Mouse (Mus musculus) stomach, embryonic 14.5 days (tissue): ENCODE measurements around the gene 1700001C02Rik. TPM values are rescaled to one million over a fixed set of nuclear protein-coding genes. Genes with fewer than 3 reads are reported as not detected.

Experiments used
- ATAC-seq: fragments of 200-750 bp; cut with Nextera tagmentation; 2 replicates; pipeline ENCODE4 v1.8.0; 2017; ENCODE audit warnings: low read depth, moderate TSS enrichment; ENCODE audit not compliant: insufficient number of reproducible peaks, insufficient read depth, low FRiP score
- H3K27ac ChIP-seq: fragments of 300-500 bp; sonication (generic); 2 replicates; pipeline ENCODE4 v1.5.1; 2014; ENCODE audit warnings: mild to moderate bottlenecking, low read length, moderate library complexity, mixed read lengths
- H3K27me3 ChIP-seq: fragments of 300-500 bp; sonication (generic); 2 replicates; pipeline ENCODE4 v1.6.1; 2014; ENCODE audit warnings: low read length, control low read depth, mixed read lengths; ENCODE audit not compliant: control insufficient read depth, insufficient read depth
- H3K36me3 ChIP-seq: fragments of 300-500 bp; sonication (generic); 2 replicates; pipeline ENCODE4 v1.6.1; 2014; ENCODE audit warnings: mild to moderate bottlenecking, control low read depth, low read length, moderate library complexity, mixed read lengths; ENCODE audit not compliant: control insufficient read depth, insufficient read depth
- H3K4me1 ChIP-seq: fragments of 300-500 bp; sonication (generic); 2 replicates; pipeline ENCODE4 v1.6.1; 2014; ENCODE audit warnings: low read length, control low read depth, mixed read lengths; ENCODE audit not compliant: control insufficient read depth, insufficient read depth
- H3K4me2 ChIP-seq: fragments of 300-500 bp; sonication (generic); replicated peaks from 2 replicates; pipeline ENCODE4 v1.6.1; 2014; ENCODE audit warnings: low read depth, low read length, control low read depth
- H3K4me3 ChIP-seq: fragments of 300-500 bp; sonication (generic); 2 replicates; pipeline ENCODE4 v1.5.1; 2014; ENCODE audit warnings: low read depth, low read length, control low read depth
- H3K9ac ChIP-seq: fragments of 300-500 bp; sonication (generic); replicated peaks from 2 replicates; pipeline ENCODE4 v1.6.1; 2014; ENCODE audit warnings: low read depth, mild to moderate bottlenecking, control low read depth, low read length, moderate library complexity, mixed read lengths
- H3K9me3 ChIP-seq: fragments of 300-500 bp; sonication (generic); 2 replicates; pipeline ENCODE4 v1.6.1; 2016; ENCODE audit warnings: low read depth, low read length, control low read depth; ENCODE audit not compliant: control insufficient read depth
- WGBS: fragments of 180-500 bp; shearing (Covaris S2); extraction: QIAGEN DNeasy Blood & Tissue Kit; methylation state at CpG from one replicate; pipeline ENCODE4 v1.1.7; 2014; 5-methylcytosine and 5-hydroxymethylcytosine counted together
- polyA plus RNA-seq: library from polyadenylated mRNA; unstranded; fragments of >200 nt; fragmentation: Nextera tagmentation; extraction: Ambion mirVana; gene quantifications from 2 replicates; pipeline ENCODE4 v1.2.1, GENCODE M21; 2014

The 1700001C02Rik gene
- polyA plus RNA-seq, 1 experiment from 2014 or later, result not detected

DNA sequence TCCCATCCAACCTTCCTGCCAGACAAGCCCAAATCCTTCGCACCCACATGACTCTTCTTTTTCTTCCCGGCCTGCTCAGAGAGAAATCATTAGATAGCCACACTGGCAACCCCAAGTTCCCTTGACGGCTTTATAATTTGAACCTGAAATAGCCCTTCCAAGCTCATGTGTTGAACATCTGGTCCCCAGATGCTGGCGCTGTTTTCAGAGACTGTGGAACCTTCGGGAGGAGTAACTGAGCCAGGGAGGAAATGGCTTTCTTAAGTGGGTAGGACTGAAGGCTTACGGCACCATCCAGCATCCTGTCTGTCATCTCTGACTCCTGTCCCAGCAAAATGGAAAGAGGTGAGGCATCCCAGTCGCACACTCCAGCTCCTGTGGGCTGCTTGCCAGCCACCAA lies 31.5 kb downstream of the 1700001C02Rik start:
- Histone ChIP-seq H3K36me3 (no peaks in the 10 kb centered on the region), H3K4me1 (no peaks in the 10 kb centered on the region), H3K27ac (no peak overlapping the region), H3K27me3 (no peaks in the 10 kb centered on the region), H3K4me2 (no peak overlapping the region), H3K9me3 (no peaks in the 10 kb centered on the region), H3K9ac (no peak overlapping the region), H3K4me3 (no peak overlapping the region)
- no peak for ATAC-seq
- 65% methylated on average over 7 of the region's 7 CpGs for WGBS

DNA sequence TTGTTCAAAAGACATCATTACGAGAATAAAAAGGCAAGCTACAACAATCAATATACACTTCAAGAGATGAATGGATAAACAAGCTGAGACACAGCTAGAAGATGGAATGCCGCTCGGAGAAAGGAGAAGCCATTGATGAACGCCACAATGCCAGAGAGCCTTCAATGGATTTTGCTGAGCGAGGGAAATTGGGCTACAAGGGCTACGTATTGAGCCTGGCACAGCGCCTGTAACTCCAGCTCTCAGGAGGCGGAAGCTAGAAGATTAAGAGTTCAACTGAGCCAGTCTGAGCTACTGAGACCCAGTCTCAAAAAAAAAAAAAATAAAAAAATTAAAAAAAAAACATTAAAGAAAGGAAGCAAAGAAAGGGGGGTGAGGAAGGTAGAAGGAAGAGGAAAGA lies 47.3 kb downstream of the 1700001C02Rik start:
- Histone ChIP-seq H3K9me3 (no peaks in the 10 kb centered on the region), H3K36me3 (no peaks in the 10 kb centered on the region), H3K27ac (no peak overlapping the region), H3K4me1 (peaks cover 12% of the 10 kb centered on the region; the same call in 1 of the 2 replicates), H3K4me3 (no peak overlapping the region), H3K27me3 (no peaks in the 10 kb centered on the region), H3K9ac (no peak overlapping the region), H3K4me2 (no peak overlapping the region)
- ATAC-seq, result no peak
- WGBS, result 83% methylated on average over 8 of the region's 8 CpGs

DNA sequence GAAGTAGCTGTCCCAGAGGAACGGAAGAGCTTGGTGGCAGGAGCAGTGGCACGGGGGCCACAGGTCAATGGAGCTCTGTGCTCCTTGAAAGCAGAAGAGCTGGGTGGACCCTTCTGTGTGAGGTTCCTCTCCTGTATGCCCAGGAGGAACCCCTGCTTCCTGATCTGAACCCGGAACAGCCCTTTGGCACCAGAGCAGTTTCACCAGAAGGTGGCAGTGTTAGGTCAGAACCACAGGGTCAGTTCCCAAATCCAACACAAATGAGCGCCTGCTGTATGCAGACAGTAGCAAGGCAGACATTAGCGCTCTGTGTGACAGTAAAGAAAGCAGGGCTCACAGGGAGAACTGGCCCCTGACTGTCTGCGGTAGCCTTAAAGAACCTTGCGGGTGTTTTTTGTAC lies 50.5 kb downstream of the 1700001C02Rik start:
- Histone ChIP-seq H3K9me3 (no peaks in the 10 kb centered on the region), H3K36me3 (no peaks in the 10 kb centered on the region), H3K27ac (no peak overlapping the region), H3K4me3 (no peak overlapping the region), H3K9ac (no peak overlapping the region), H3K4me2 (no peak overlapping the region), H3K27me3 (no peaks in the 10 kb centered on the region), H3K4me1 (peaks cover 25% of the 10 kb centered on the region)
- no peak for ATAC-seq
- WGBS, result 61% methylated on average over 7 of the region's 7 CpGs

DNA sequence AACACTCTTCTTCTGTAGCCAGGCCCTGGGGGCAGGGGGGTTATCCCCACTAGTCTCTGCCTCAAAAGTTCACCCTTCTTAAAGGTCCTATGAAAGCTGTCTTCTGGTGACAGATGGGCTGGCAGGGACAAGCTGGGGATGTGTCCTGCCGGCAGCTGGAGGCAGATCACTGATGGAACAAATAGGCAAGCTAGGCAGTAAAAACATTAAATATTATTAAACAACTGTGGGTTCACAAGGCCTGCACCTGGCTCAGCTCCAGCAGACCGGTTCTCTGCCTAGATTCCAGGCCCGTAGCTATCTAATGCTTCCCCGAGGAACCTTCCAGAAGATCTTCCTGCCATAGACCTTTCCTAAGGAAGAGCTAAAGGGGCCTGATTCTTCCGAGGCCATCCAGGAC lies 52.3 kb downstream of the 1700001C02Rik start:
- no peak overlapping the region for H3K9ac ChIP-seq
- H3K4me2 ChIP-seq, result no peak overlapping the region
- peak overlapping the region; percentile 72; the same call in 1 of the 2 replicates for H3K27ac ChIP-seq
- peaks cover 25% of the 10 kb centered on the region for H3K4me1 ChIP-seq
- ATAC-seq, result no peak
- no peak overlapping the region for H3K4me3 ChIP-seq
- no peaks in the 10 kb centered on the region for H3K9me3 ChIP-seq
- 33% methylated on average over 5 of the region's 5 CpGs for WGBS
- H3K36me3 ChIP-seq, result no peaks in the 10 kb centered on the region
- no peaks in the 10 kb centered on the region for H3K27me3 ChIP-seq

DNA sequence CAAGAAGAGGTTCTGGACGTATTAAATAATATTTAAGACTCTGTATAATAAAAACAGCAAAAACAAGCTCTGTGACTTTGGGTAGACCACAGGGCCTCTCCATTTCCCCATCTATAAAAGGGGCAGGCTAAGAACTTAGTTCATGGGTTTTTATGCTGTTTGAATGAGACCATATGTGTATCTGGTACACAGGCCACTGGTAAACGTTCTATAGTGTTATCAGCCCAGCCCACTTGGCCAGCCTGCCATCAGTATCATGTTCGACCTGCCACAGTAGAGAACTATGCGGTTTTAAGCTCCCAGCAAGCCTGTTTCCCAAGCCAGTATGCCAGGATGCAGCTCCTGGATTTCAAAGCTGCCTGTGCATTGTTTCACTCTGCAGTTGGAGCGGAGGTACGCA lies 52.7 kb downstream of the 1700001C02Rik start:
- no peaks in the 10 kb centered on the region for H3K27me3 ChIP-seq
- peaks cover 25% of the 10 kb centered on the region for H3K4me1 ChIP-seq
- no peak overlapping the region for H3K4me2 ChIP-seq
- H3K27ac ChIP-seq, result peak overlapping the region; percentile 72; the same call in 1 of the 2 replicates
- H3K4me3 ChIP-seq, result no peak overlapping the region
- WGBS, result 61% methylated on average over 6 of the region's 6 CpGs
- H3K36me3 ChIP-seq, result no peaks in the 10 kb centered on the region
- no peak for ATAC-seq
- H3K9ac ChIP-seq, result no peak overlapping the region
- no peaks in the 10 kb centered on the region for H3K9me3 ChIP-seq

DNA sequence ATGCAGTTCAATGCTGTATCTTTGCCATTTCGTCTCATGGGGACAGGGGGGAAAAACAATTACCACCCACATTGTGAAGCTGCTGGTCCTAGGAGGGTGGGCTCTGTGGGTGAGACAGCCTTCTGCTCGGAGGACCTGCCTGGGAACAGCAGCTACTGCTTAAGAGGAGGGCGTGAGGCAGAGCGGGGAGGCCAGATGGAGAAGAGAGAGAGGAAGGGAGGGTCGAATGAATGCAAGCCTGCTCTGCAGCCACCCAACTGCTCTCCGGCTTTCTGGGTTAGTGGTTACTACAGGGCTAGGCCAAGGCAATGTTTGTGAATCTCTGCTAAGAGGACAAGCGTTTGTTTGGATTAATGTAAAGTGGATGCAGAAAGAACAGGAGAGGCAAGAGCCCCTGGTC lies 53.6 kb downstream of the 1700001C02Rik start:
- Histone ChIP-seq H3K27me3 (no peaks in the 10 kb centered on the region), H3K9ac (no peak overlapping the region), H3K27ac (peak overlapping the region; percentile 72), H3K36me3 (no peaks in the 10 kb centered on the region), H3K9me3 (no peaks in the 10 kb centered on the region), H3K4me3 (no peak overlapping the region), H3K4me1 (peaks cover 25% of the 10 kb centered on the region), H3K4me2 (no peak overlapping the region)
- ATAC-seq, result peak; percentile 60; the same call in 1 of the 2 replicates
- WGBS, result 29% methylated on average over 7 of the region's 7 CpGs

DNA sequence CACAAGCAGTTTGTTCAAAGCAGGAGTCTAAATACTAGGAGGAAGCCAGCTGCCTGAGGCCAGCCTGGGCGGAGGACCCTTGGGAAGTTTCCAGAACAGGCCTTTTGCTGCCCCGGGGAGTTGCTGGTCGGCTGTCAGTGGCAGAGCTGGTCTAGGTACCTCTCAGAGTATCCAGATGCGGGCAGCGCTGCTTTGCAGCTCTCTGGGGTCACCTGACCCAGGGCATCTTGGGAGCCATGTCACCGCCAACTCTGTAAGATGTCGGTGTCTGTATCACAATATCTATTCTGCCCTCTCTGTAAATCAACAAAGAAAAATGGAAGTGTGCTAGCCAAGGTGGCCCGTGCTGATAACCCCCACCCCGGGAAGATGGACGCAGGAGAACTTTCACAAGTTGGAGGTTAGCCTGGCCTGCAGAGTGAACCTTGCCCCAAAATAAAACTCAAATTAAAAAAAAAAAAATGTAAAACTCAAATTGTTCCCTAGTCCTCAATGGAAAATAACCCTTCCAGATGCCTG lies 54.4 kb downstream of the 1700001C02Rik start:
- no peak for ATAC-seq
- no peak overlapping the region for H3K4me3 ChIP-seq
- 65% methylated on average over 10 of the region's 10 CpGs for WGBS
- H3K27me3 ChIP-seq, result no peaks in the 10 kb centered on the region
- no peak overlapping the region for H3K9ac ChIP-seq
- no peak overlapping the region for H3K4me2 ChIP-seq
- peaks cover 25% of the 10 kb centered on the region for H3K4me1 ChIP-seq
- no peaks in the 10 kb centered on the region for H3K36me3 ChIP-seq
- peak overlapping the region; percentile 72; the same call in 1 of the 2 replicates for H3K27ac ChIP-seq
- H3K9me3 ChIP-seq, result no peaks in the 10 kb centered on the region

DNA sequence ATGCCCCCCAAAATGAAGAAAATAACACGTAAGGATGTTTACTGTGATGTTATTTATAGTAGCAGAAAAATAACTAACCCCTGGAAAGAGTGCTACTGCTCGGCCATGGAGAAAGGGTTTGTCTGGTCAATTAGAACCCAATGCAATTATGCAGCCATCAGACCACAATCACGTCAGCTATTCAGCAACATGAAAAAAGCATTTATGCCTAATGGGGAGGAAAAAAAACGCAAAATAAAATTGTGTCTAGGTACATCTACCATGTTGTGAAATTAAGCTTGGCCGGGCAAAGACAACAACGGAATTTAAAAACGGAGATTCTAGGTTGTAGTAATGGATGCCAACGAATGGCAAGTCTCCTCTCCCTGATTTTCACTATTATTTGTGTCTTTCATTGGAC lies 56.6 kb downstream of the 1700001C02Rik start:
- H3K4me3 ChIP-seq, result no peak overlapping the region
- 91% methylated on average over 8 of the region's 8 CpGs for WGBS
- H3K36me3 ChIP-seq, result no peaks in the 10 kb centered on the region
- ATAC-seq, result no peak
- H3K27ac ChIP-seq, result no peak overlapping the region
- H3K4me1 ChIP-seq, result peaks cover 38% of the 10 kb centered on the region
- no peak overlapping the region for H3K4me2 ChIP-seq
- no peak overlapping the region for H3K9ac ChIP-seq
- H3K9me3 ChIP-seq, result no peaks in the 10 kb centered on the region
- no peaks in the 10 kb centered on the region for H3K27me3 ChIP-seq

DNA sequence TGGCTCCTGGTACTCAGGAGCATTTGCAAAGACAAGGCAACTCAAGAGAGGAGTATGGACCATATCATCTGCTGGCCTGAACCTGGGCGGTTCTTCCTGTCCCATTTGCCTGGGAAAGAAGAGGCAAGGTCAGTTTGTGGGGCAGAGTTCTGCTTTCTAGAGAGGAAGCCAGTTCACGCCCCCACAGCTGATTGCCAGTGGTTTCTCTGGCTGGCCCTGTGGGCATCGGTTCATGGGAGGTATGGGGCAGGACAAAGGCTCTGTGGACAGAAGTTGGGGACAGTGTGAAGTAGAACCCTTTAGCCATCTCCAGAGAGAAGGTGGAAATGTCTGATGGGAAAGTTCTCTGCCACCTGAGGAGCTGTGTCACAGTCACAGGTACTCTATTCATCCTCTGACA lies 57.3 kb downstream of the 1700001C02Rik start:
- H3K27ac ChIP-seq, result no peak overlapping the region
- no peak overlapping the region for H3K9ac ChIP-seq
- H3K4me1 ChIP-seq, result peaks cover 32% of the 10 kb centered on the region
- no peak overlapping the region for H3K4me2 ChIP-seq
- H3K36me3 ChIP-seq, result no peaks in the 10 kb centered on the region
- ATAC-seq, result no peak
- H3K27me3 ChIP-seq, result no peaks in the 10 kb centered on the region
- H3K9me3 ChIP-seq, result no peaks in the 10 kb centered on the region
- H3K4me3 ChIP-seq, result no peak overlapping the region
- 86% methylated on average over 3 of the region's 3 CpGs for WGBS
